Mouse (Mus musculus) kidney, adult 2 months (tissue): ENCODE results near the gene Gm21680.
"Not testable (repeated sequence)": the region's sequence is repeated elsewhere in the genome, so short reads cannot be mapped to it uniquely, and the experiment has no call there.

Experiments used
- CTCF ChIP-seq: fragments of 200-500 bp; conservative IDR thresholded peaks from 2 replicates; pipeline ENCODE4 v1.5.1; 2011; ENCODE audit warnings: low read depth, mild to moderate bottlenecking, control low read depth, low read length, moderate library complexity, mixed read lengths; ENCODE audit not compliant: insufficient read depth, insufficient read length
- POLR2A ChIP-seq: fragments of 200-500 bp; IDR thresholded peaks from one replicate; pipeline ENCODE4 v1.6.1; 2011; ENCODE audit warnings: low read depth, low read length, control low read depth

DNA sequence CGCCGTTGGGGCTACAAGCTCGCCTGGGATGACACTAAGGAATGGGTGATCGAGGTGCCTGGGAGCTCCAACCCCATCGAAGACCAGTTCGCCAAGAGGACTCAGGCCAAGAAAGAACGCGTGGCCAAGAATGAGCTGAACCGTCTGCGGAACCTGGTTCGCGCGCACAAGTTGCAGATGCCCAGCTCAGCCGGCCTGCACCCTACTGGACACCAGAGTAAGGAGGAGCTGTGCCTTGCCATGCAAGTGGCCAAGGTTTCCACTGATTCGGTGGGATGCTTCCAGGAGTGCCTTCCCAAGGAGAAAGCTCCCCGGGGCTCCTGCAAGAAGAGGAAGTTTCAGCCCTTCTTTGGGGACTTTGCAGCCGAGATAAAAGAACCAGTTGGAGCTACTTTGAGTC, 15.4 kb downstream of the Gm21680 start:
- not testable (repeated sequence) for TF ChIP-seq CTCF, POLR2A
